Mouse (Mus musculus) olfactory bulb, adult 2 months (tissue): ENCODE results near the gene Mxd1. TPM values are rescaled to one million over a fixed set of nuclear protein-coding genes. Genes with fewer than 3 reads are reported as not detected.
A peak's percentile ranks its signal among the peaks of the same experiment; 100 is the strongest.

Experiments
- H3K27ac ChIP-seq: fragments of 200-500 bp; 2 replicates; pipeline ENCODE4 v1.5.1; 2012; ENCODE audit warnings: low read depth, low read length; ENCODE audit not compliant: insufficient read depth
- H3K4me1 ChIP-seq: fragments of 200-500 bp; 2 replicates; pipeline ENCODE4 v1.6.1; 2012; ENCODE audit warnings: low read length; ENCODE audit not compliant: control insufficient read depth, insufficient read depth
- H3K4me3 ChIP-seq: fragments of 200-500 bp; 2 replicates; pipeline ENCODE4 v1.5.1; 2012; ENCODE audit warnings: mild to moderate bottlenecking, low read depth, low read length, moderate library complexity; ENCODE audit not compliant: insufficient read depth
- CTCF ChIP-seq: fragments of 200-500 bp; IDR thresholded peaks from 2 replicates; pipeline ENCODE4 v1.5.1; 2012; ENCODE audit warnings: low read depth, mild to moderate bottlenecking, low read length, moderate library complexity; ENCODE audit not compliant: insufficient read depth
- POLR2A ChIP-seq: fragments of 200-500 bp; IDR thresholded peaks from 2 replicates; pipeline ENCODE4 v1.6.1; 2012; ENCODE audit warnings: mild to moderate bottlenecking, low read depth, low read length, moderate library complexity; ENCODE audit not compliant: insufficient read depth
- WGBS: fragments of 180-500 bp; shearing (Covaris S2); methylation state at CpG from one replicate; pipeline ENCODE4 v1.1.7; 2018; 5-methylcytosine and 5-hydroxymethylcytosine counted together
- polyA plus RNA-seq: library from polyadenylated mRNA; stranded (reverse); fragments of >200 nt; gene quantifications from 2 replicates; pipeline ENCODE4 v1.2.4, GENCODE M21; 2012; ENCODE audit warnings: low replicate concordance; ENCODE audit not compliant: missing spikeins, insufficient read depth, insufficient read length

Mxd1 gene
- polyA plus RNA-seq: not detected in 2 replicates

GRCm38 (mm10) chr6:86668580-86669239 lies at the start of gene Mxd1:
Gene Mxd1 (minus strand): TSS chr6:86669161.
- 2% methylated on average over 75 of the region's 76 CpGs for WGBS
- H3K27ac ChIP-seq: peak within 1 kb of the TSS; percentile 68
- H3K4me3 ChIP-seq: peak within 1 kb of the TSS; percentile 96
- H3K4me1 ChIP-seq: peaks cover 10% of the 10 kb centered on the region
- no peak for TF ChIP-seq CTCF
- TF ChIP-seq POLR2A: peak; percentile 87

GRCm38 (mm10) chr6:86708072-86708774 lies 39.3 kb upstream of the Mxd1 start:
- WGBS: 90% methylated on average over 4 of the region's 4 CpGs
- Histone ChIP-seq H3K27ac (no peak overlapping the region), H3K4me3 (no peak overlapping the region), H3K4me1 (no peaks in the 10 kb centered on the region)
- TF ChIP-seq POLR2A (no peak), CTCF (no peak)

GRCm38 (mm10) chr6:86702577-86702976 lies 33.6 kb upstream of the Mxd1 start:
- Histone ChIP-seq H3K4me1 (no peaks in the 10 kb centered on the region), H3K4me3 (no peak overlapping the region), H3K27ac (no peak overlapping the region)
- 94% methylated on average over 9 of the region's 9 CpGs for WGBS
- TF ChIP-seq POLR2A: no peak
- TF ChIP-seq CTCF: no peak

- Histone ChIP-seq H3K4me1 (no peaks in the 10 kb centered on the region), H3K4me3 (no peak overlapping the region), H3K27ac (no peak overlapping the region)
- 87% methylated on average over 6 of the region's 6 CpGs for WGBS
- TF ChIP-seq CTCF (no peak), POLR2A (no peak)
Observed at GRCm38 (mm10) chr6:86697903-86698302, 28.9 kb upstream of the Mxd1 start.

GRCm38 (mm10) chr6:86696213-86696612 lies 27.3 kb upstream of the Mxd1 start:
- H3K27ac ChIP-seq: no peak overlapping the region
- TF ChIP-seq POLR2A: no peak
- no peak for TF ChIP-seq CTCF

GRCm38 (mm10) chr6:86694465-86694864 lies 25.5 kb upstream of the Mxd1 start:
- no peak overlapping the region for H3K4me3 ChIP-seq
- H3K4me1 ChIP-seq: no peaks in the 10 kb centered on the region
- TF ChIP-seq CTCF (no peak), POLR2A (no peak)
- H3K27ac ChIP-seq: no peak overlapping the region

More at GRCm38 (mm10) chr6:86696213-86696612, 27.3 kb upstream of the Mxd1 start:
- WGBS: 88% methylated on average over 10 of the region's 10 CpGs
- Histone ChIP-seq H3K4me3 (no peak overlapping the region), H3K4me1 (no peaks in the 10 kb centered on the region)

- TF ChIP-seq CTCF (no peak), POLR2A (no peak)
- H3K27ac ChIP-seq: no peak overlapping the region
- WGBS: 98% methylated on average over 3 of the region's 3 CpGs
- H3K4me3 ChIP-seq: no peak overlapping the region
- H3K4me1 ChIP-seq: no peaks in the 10 kb centered on the region
Observed at GRCm38 (mm10) chr6:86689671-86690070, 20.7 kb upstream of the Mxd1 start.

GRCm38 (mm10) chr6:86686971-86687370 lies 18.0 kb upstream of the Mxd1 start:
- WGBS: 74% methylated on average over 1 of the region's 1 CpGs
- Histone ChIP-seq H3K4me1 (0 out of 2 replicates have a peak, but pooled peaks cover 3% of the 10 kb centered on the region), H3K27ac (no peak overlapping the region), H3K4me3 (no peak overlapping the region)
- TF ChIP-seq CTCF: no peak
- TF ChIP-seq POLR2A: no peak

- 0 out of 2 replicates have a peak, but pooled peaks cover 3% of the 10 kb centered on the region for H3K4me1 ChIP-seq
- no peak for TF ChIP-seq CTCF
- TF ChIP-seq POLR2A: no peak; the same call in 1 of the 2 replicates
- WGBS: 26% methylated on average over 12 of the region's 12 CpGs
- peak overlapping the region; percentile 64 for H3K27ac ChIP-seq
- peak overlapping the region; percentile 78 for H3K4me3 ChIP-seq
Observed at GRCm38 (mm10) chr6:86684655-86685011, 15.7 kb upstream of the Mxd1 start.
